Mouse (Mus musculus) heart, adult 11 months (tissue): Measurements from ENCODE around the gene Spa17.

Experiments used
- DNase-seq: peaks from one replicate; pipeline ENCODE4 v3.0.0; 2022

The Spa17 gene

DNA sequence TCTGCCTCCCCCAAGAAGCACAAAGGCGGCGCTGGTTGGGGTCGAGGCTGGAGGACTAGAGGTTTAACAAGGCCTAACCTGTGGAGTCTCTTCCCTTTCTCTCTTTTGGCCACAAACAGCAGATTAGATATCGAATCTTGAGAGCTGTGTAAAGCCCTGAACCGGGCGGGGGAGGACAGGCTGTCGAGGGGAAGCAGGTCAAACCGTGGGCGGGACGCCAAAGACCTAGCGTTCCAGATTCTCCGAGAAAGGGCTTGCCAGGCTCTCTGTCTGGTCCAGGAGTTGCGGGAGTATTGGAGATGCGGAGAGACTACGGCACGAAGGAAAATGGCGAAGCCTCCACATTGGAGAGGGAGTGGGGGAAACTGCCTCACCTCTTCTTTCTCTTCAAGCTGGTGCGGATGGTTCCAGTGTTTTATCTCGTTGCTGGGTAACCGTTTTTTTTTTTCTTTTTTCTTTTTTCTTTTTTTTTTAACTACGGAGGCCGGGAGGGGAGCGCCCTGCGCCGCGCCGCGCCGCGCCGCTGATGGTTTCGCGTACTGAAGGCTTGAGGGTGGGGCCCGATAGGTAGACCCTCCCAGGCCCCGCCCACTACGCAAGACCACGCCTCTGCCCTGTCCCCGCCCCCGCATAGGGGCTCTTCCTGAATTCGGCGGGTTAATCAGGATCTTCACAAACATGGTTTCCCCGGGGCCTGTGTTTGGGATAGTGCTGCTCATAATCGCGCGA lies at the start of gene Spa17:
Spa17 (minus strand) TSS at position 541 of the 729 bp plus-strand sequence.
- DNase-seq: peak; percentile 99

- DNase-seq: no peak
These were observed 49.7 kb upstream of the Spa17 start for GRCm38 (mm10) chr9:37663210-37663609.

DNA sequence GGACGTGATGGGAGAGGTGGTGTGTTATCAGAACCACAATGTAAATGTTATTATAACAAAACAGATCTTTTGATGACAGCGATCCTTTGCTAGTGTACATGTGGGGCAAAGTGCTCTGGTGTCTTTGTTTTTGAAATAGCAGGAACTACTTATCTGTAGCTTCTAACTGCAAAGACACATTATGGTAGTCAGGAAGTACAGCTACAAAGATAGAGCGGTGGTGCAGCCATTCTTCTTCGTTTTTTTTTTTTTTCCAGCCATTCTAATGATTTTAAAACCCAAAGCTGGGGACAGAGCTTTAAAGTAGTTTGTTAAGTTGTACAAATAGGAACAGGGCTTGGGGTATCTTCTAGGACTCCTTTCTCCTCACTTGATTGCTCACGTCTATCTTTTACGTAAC lies 45.9 kb upstream of the Spa17 start:
- no peak for DNase-seq

- peak; percentile 99 for DNase-seq
These were observed 43.5 kb upstream of the Spa17 start, which contains the start of gene Tbrg1 for GRCm38 (mm10) chr9:37656931-37657481. Tbrg1 (minus strand) TSS chr9:37657312.

- DNase-seq: peak; percentile 90
These were observed 42.9 kb upstream of the Spa17 start for GRCm38 (mm10) chr9:37656439-37656881.

DNA sequence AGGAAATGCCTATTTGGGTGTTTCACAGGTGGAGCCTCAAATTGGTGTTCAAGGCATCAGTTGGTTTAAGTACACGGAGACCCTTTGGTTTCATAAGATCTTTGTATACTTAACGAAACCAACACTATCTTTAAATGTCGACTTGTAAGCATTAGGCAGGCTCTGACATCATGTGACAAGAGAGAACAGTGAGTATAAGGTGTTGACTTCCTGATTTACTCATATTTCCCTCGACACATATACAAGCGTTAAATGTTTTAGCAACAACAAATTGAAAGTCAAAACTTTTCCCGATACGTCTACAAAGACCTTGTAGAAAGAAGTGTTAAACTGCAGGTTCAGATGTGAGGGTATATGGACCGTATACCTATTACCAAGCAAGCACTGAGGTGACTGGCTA lies 42.4 kb upstream of the Spa17 start:
- DNase-seq: no peak

DNA sequence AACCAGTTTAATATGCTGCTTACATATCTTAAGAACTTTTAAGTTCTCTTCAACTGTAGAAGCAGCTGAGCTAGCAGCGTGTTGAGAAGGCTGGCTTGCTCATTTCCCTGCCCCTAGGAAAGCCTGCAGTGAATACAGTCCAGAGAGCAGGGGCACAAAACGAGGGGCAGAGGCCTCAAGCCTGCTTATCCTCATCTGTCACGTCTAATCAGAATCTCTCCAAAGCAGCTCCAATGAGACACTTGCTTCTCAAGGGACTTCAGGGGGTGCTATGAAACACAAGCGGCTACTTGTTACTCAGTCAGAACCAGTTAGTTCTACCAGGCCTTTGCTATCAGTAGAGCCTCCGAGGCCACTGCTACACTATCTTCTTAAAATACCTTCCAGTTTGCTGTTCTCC lies 40.3 kb upstream of the Spa17 start:
- DNase-seq: no peak

DNA sequence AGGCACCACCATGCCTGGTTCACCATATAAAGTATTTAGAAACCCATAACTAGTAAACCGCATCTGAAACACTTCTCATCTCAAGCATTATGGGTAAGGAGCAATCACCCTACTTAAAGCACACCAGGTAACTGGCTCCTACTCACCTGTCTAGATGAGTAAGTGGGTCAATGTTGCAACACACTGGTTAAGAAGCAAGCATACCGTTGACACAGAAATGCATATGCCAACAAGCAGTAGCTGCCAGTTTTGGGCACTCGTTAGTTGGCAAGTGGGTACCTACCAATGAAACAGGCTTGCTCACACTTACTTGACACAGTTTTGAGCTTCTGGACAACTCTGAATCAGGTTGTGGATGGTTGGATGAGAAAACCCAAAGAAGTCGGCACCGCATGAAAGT lies 37.1 kb upstream of the Spa17 start:
- DNase-seq: no peak

- DNase-seq: peak; percentile 86
These were observed 32.7 kb upstream of the Spa17 start for GRCm38 (mm10) chr9:37646246-37646645.

GRCm38 (mm10) chr9:37638721-37639120 lies 25.2 kb upstream of the Spa17 start:
- no peak for DNase-seq

GRCm38 (mm10) chr9:37636800-37637542 lies 23.4 kb upstream of the Spa17 start:
- no peak for DNase-seq

- peak; percentile 87 for DNase-seq
These were observed 22.8 kb upstream of the Spa17 start for GRCm38 (mm10) chr9:37636335-37636734.

GRCm38 (mm10) chr9:37634269-37634668 lies 20.7 kb upstream of the Spa17 start:
- no peak for DNase-seq

DNA sequence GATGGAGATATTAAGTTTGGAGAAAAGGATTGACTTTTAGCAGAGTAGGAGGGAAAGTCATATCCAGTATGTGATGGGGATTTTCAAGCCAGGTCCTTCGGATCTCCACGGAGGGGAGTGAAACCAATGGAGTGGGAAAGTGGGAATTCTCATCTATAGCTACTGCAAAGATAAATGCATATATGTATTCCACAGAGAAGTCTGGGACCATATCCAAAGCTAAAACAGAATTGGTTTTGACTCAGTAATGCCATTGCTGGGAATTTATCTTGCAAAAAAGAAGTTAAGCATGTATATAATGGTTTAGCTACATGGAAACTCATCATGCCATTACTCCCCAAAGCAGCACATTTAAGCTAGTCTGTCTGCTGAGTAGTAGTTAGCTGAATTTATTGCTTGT lies 18.8 kb upstream of the Spa17 start:
- DNase-seq: no peak

DNA sequence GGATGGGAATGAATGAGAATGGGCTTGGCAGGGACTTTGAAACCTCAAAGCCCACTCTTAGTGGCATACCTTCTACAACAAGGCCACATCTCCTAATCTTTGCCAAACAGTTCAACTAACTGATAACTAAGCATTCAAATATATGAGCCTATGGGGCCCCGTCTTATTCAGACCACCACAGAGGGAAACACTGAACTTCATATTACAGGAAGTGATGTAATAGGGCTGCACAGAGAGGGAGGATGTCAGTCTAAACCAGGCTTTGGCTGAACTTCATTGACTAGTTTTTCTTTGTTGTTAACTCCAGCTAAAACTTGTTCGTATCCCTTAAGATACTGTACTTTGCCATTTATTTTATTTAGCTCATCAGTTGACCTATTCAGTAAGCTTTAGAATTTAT lies 16.4 kb upstream of the Spa17 start:
- no peak for DNase-seq

DNA sequence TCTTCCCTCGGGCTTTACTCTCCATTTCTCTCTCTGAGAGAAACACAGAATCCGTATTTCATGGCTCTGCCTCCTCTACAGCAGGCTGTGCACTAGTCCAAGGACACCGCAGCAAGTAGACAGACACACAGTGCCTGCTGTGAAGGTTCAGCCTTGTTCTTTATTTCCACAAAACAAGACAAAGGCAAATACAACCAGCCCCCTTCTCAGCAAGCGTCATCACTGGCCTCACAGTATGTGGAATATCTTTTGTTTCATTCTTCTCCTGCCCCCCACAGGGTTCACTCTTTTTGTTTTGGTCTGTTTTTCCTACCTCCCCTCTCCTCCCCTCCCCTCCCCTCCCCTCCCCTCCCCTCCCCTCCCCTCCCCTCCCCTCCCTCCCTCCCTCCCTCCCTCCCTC lies 15.1 kb upstream of the Spa17 start:
- no peak for DNase-seq

- no peak for DNase-seq
These were observed 13.7 kb upstream of the Spa17 start for GRCm38 (mm10) chr9:37627263-37627662.

GRCm38 (mm10) chr9:37626103-37626567 lies 12.6 kb upstream of the Spa17 start:
- DNase-seq: peak; percentile 89

- peak; percentile 92 for DNase-seq
These were observed 12.1 kb upstream of the Spa17 start for GRCm38 (mm10) chr9:37625641-37626040.

DNA sequence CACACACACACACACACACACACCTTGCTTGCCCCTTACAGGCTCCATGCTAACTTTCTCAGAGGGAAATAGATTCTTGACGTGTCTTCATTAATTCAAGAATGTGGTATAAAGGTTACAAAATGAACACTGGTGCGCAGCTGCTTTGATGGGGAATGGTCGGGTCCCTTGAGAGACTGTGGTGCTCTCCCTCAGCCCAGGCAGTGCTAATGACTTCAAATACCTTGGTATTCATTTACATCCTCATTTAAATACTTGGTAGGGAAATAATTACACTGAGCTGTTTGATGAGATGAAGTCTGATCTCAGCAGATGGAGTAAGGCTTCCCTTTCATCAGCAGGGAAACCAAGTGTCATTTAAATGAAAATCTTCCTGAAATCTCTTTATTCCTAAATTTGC lies 11.6 kb upstream of the Spa17 start:
- DNase-seq: no peak

GRCm38 (mm10) chr9:37624502-37624901 lies 11.0 kb upstream of the Spa17 start:
- DNase-seq: no peak

DNA sequence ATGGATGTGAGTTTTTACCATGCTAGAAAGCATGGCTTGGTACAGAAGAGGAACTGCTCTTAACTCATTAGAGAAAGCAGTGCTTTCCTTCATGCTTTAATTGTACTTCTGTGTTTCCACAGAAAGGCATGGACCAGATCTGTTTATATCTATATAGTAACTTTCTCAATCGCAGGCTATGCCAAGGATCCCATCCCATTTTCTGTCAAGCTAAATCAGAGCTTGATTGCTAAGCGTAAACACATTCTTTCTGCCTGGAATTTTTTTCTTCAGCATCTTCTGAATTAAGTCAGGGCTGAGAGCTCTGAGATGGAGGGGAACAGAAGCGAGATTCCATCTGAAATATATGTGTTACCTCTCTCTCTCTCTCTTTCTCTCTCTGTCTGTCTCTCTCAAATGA lies 10.5 kb upstream of the Spa17 start:
- no peak for DNase-seq

DNA sequence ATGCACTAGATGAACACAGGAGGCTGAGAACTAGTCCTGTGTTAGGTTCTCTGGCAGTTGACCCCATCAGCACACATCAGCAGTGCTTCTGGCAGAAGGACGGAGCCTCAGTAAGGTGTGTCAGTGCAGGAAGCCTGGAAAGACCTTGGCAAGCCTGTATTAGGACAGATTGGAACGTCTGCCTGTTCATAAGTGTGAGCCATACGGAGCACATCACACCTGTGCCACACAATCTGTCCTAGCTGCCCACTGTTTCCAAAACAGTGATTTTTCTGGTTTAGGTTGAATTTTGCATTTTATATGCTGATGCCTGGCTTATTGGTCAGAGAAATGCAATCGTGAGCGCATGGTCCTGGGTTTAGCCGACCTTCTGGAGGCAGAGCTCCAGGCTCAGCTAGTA lies 7.8 kb upstream of the Spa17 start:
- no peak for DNase-seq

DNA sequence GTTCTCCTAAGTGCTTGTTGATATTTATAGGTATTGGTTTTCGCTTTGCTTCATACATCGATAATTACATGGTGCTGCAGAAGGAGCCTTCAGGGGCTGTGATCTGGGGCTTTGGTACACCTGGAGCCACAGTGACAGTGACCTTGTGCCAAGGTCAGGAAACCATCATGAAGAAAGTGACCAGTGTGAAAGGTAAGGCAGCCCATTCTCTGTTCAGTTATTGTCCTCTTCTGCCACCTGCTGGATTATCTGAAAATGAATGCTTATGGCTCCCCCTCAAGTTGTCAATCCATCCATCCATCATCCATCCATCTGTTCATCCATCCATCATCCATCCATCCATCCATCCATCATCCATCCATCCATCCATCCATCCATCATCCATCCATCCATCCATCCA lies 3.2 kb upstream of the Spa17 start:
- DNase-seq: peak; percentile 91
